Mouse (Mus musculus): ENCODE data around the gene Mybl2. TPM values are rescaled to one million over a fixed set of nuclear protein-coding genes. Genes with fewer than 3 reads are reported as not detected.

The Mybl2 gene
- polyA plus RNA-seq, 1 experiment from 2014 or later: 4.0 TPM

GRCm38 (mm10) chr2:163074006-163074405 lies 19.5 kb downstream of the Mybl2 start:
- Histone ChIP-seq H3K27me3 (replicated peaks) (no peaks in the 10 kb centered on the region), H3K4me1 (no peaks in the 10 kb centered on the region), H3K4me2 (no peak overlapping the region), H3K9ac (no peak overlapping the region), H3K27ac (no peak overlapping the region), H3K36me3 (replicated peaks) (no peaks in the 10 kb centered on the region), H3K9me3 (no peaks in the 10 kb centered on the region), H3K4me3 (no peak overlapping the region)
- ATAC-seq (replicated peaks): no peak
- 84% methylated on average over 7 of the region's 7 CpGs for WGBS

- 89% methylated on average over 12 of the region's 12 CpGs for WGBS
- H3K9me3 ChIP-seq: no peaks in the 10 kb centered on the region
- no peak for ATAC-seq (replicated peaks)
Measured at GRCm38 (mm10) chr2:163074808-163075207, 20.3 kb downstream of the Mybl2 start.

GRCm38 (mm10) chr2:163075234-163075633 lies 20.7 kb downstream of the Mybl2 start:
- ATAC-seq (replicated peaks): no peak
- 70% methylated on average over 3 of the region's 3 CpGs for WGBS
- Histone ChIP-seq H3K9me3 (no peaks in the 10 kb centered on the region), H3K36me3 (replicated peaks) (no peaks in the 10 kb centered on the region), H3K27ac (no peak overlapping the region), H3K9ac (no peak overlapping the region), H3K4me1 (no peaks in the 10 kb centered on the region), H3K4me3 (no peak overlapping the region), H3K4me2 (no peak overlapping the region), H3K27me3 (replicated peaks) (no peaks in the 10 kb centered on the region)

More at GRCm38 (mm10) chr2:163074808-163075207, 20.3 kb downstream of the Mybl2 start:
- no peak overlapping the region for H3K27ac ChIP-seq
- H3K4me1 ChIP-seq: no peaks in the 10 kb centered on the region
- no peaks in the 10 kb centered on the region for H3K36me3 ChIP-seq (replicated peaks)
- H3K4me2 ChIP-seq: no peak overlapping the region
- H3K4me3 ChIP-seq: no peak overlapping the region
- no peaks in the 10 kb centered on the region for H3K27me3 ChIP-seq (replicated peaks)
- H3K9ac ChIP-seq: no peak overlapping the region

- Histone ChIP-seq H3K27me3 (replicated peaks) (no peaks in the 10 kb centered on the region), H3K9me3 (no peaks in the 10 kb centered on the region), H3K4me1 (no peaks in the 10 kb centered on the region), H3K4me3 (no peak overlapping the region), H3K4me2 (no peak overlapping the region), H3K9ac (no peak overlapping the region), H3K36me3 (replicated peaks) (no peaks in the 10 kb centered on the region), H3K27ac (no peak overlapping the region)
- ATAC-seq (replicated peaks): no peak
- WGBS: 97% methylated on average over 4 of the region's 4 CpGs
Measured at GRCm38 (mm10) chr2:163079041-163079440, 24.6 kb downstream of the Mybl2 start.

GRCm38 (mm10) chr2:163082591-163082990 lies 28.1 kb downstream of the Mybl2 start:
- Histone ChIP-seq H3K9ac (no peak overlapping the region), H3K4me1 (no peaks in the 10 kb centered on the region), H3K4me2 (no peak overlapping the region), H3K4me3 (no peak overlapping the region), H3K27ac (no peak overlapping the region), H3K27me3 (replicated peaks) (no peaks in the 10 kb centered on the region), H3K36me3 (replicated peaks) (no peaks in the 10 kb centered on the region), H3K9me3 (no peaks in the 10 kb centered on the region)
- 91% methylated on average over 5 of the region's 5 CpGs for WGBS
- ATAC-seq (replicated peaks): no peak

GRCm38 (mm10) chr2:163084519-163084918 lies 30.0 kb downstream of the Mybl2 start:
- 90% methylated on average over 3 of the region's 3 CpGs for WGBS
- Histone ChIP-seq H3K27ac (no peak overlapping the region), H3K4me1 (no peaks in the 10 kb centered on the region), H3K36me3 (replicated peaks) (no peaks in the 10 kb centered on the region), H3K4me2 (no peak overlapping the region), H3K9me3 (no peaks in the 10 kb centered on the region), H3K9ac (no peak overlapping the region), H3K4me3 (no peak overlapping the region), H3K27me3 (replicated peaks) (no peaks in the 10 kb centered on the region)
- ATAC-seq (replicated peaks): no peak

- WGBS: 88% methylated on average over 6 of the region's 6 CpGs
Measured at GRCm38 (mm10) chr2:163085047-163085446, 30.6 kb downstream of the Mybl2 start.

GRCm38 (mm10) chr2:163086561-163086960 lies 32.1 kb downstream of the Mybl2 start:
- WGBS: 84% methylated on average over 8 of the region's 8 CpGs

More at GRCm38 (mm10) chr2:163085047-163085446, 30.6 kb downstream of the Mybl2 start:
- H3K9me3 ChIP-seq: no peaks in the 10 kb centered on the region
- no peak overlapping the region for H3K9ac ChIP-seq
- no peak overlapping the region for H3K4me2 ChIP-seq
- ATAC-seq (replicated peaks): no peak
- no peaks in the 10 kb centered on the region for H3K36me3 ChIP-seq (replicated peaks)
- H3K4me3 ChIP-seq: no peak overlapping the region
- H3K27me3 ChIP-seq (replicated peaks): no peaks in the 10 kb centered on the region
- no peaks in the 10 kb centered on the region for H3K4me1 ChIP-seq
- no peak overlapping the region for H3K27ac ChIP-seq

GRCm38 (mm10) chr2:163087728-163088127 lies 33.2 kb downstream of the Mybl2 start, which contains the start of gene Gtsf1l:
Gtsf1l (minus strand) TSS chr2:163087855.
- Histone ChIP-seq H3K4me3 (no peak within 1 kb of the TSS), H3K9ac (no peak within 1 kb of the TSS), H3K36me3 (replicated peaks) (no peaks in the 10 kb centered on the region), H3K27ac (no peak within 1 kb of the TSS), H3K27me3 (replicated peaks) (no peaks in the 10 kb centered on the region), H3K9me3 (no peaks in the 10 kb centered on the region), H3K4me2 (no peak within 1 kb of the TSS), H3K4me1 (no peaks in the 10 kb centered on the region)
- WGBS: 87% methylated on average over 9 of the region's 9 CpGs
- no peak for ATAC-seq (replicated peaks)

More at GRCm38 (mm10) chr2:163086561-163086960, 32.1 kb downstream of the Mybl2 start:
- no peak for ATAC-seq (replicated peaks)
- Histone ChIP-seq H3K27ac (no peak overlapping the region), H3K27me3 (replicated peaks) (no peaks in the 10 kb centered on the region), H3K4me1 (no peaks in the 10 kb centered on the region), H3K9me3 (no peaks in the 10 kb centered on the region), H3K4me3 (no peak overlapping the region), H3K4me2 (no peak overlapping the region), H3K36me3 (replicated peaks) (no peaks in the 10 kb centered on the region), H3K9ac (no peak overlapping the region)

- no peak overlapping the region for H3K9ac ChIP-seq
- ATAC-seq (replicated peaks): no peak
- H3K4me3 ChIP-seq: no peak overlapping the region
- 80% methylated on average over 5 of the region's 5 CpGs for WGBS
- H3K9me3 ChIP-seq: no peaks in the 10 kb centered on the region
- H3K27me3 ChIP-seq (replicated peaks): no peaks in the 10 kb centered on the region
- no peaks in the 10 kb centered on the region for H3K4me1 ChIP-seq
- no peak overlapping the region for H3K4me2 ChIP-seq
- no peak overlapping the region for H3K27ac ChIP-seq
- H3K36me3 ChIP-seq (replicated peaks): no peaks in the 10 kb centered on the region
Measured at GRCm38 (mm10) chr2:163089475-163090123, 35.1 kb downstream of the Mybl2 start.

GRCm38 (mm10) chr2:163094909-163095308 lies 40.4 kb downstream of the Mybl2 start:
- 89% methylated on average over 10 of the region's 10 CpGs for WGBS
- H3K4me1 ChIP-seq: no peaks in the 10 kb centered on the region
- ATAC-seq (replicated peaks): no peak
- H3K4me2 ChIP-seq: no peak overlapping the region
- no peak overlapping the region for H3K4me3 ChIP-seq
- H3K36me3 ChIP-seq (replicated peaks): no peaks in the 10 kb centered on the region
- H3K27me3 ChIP-seq (replicated peaks): no peaks in the 10 kb centered on the region
- H3K9me3 ChIP-seq: no peaks in the 10 kb centered on the region
- no peak overlapping the region for H3K27ac ChIP-seq
- H3K9ac ChIP-seq: no peak overlapping the region

- Histone ChIP-seq H3K4me2 (no peak overlapping the region), H3K36me3 (replicated peaks) (no peaks in the 10 kb centered on the region), H3K9ac (no peak overlapping the region), H3K27ac (no peak overlapping the region), H3K4me3 (no peak overlapping the region), H3K9me3 (no peaks in the 10 kb centered on the region), H3K4me1 (no peaks in the 10 kb centered on the region), H3K27me3 (replicated peaks) (no peaks in the 10 kb centered on the region)
- no peak for ATAC-seq (replicated peaks)
- WGBS: 52% methylated on average over 3 of the region's 3 CpGs
Measured at GRCm38 (mm10) chr2:163095784-163096183, 41.3 kb downstream of the Mybl2 start.

- 51% methylated on average over 8 of the region's 8 CpGs for WGBS
Measured at GRCm38 (mm10) chr2:163099919-163100318, 45.4 kb downstream of the Mybl2 start.

More at GRCm38 (mm10) chr2:163099919-163100318, 45.4 kb downstream of the Mybl2 start:
- H3K4me1 ChIP-seq: peaks cover 12% of the 10 kb centered on the region
- no peak overlapping the region for H3K27ac ChIP-seq
- H3K4me2 ChIP-seq: no peak overlapping the region
- no peak overlapping the region for H3K9ac ChIP-seq
- no peaks in the 10 kb centered on the region for H3K36me3 ChIP-seq (replicated peaks)
- H3K27me3 ChIP-seq (replicated peaks): no peaks in the 10 kb centered on the region
- H3K4me3 ChIP-seq: no peak overlapping the region
- no peaks in the 10 kb centered on the region for H3K9me3 ChIP-seq
- ATAC-seq (replicated peaks): no peak

Data from midbrain, embryonic 15.5 days (tissue).